Mouse (Mus musculus) forebrain, embryonic 14.5 days (tissue): ENCODE measurements around the gene Fcho1. TPM values are rescaled to one million over a fixed set of nuclear protein-coding genes. Genes with fewer than 3 reads are reported as not detected.

ENCODE experiments used
- ATAC-seq: fragments of 200-750 bp; cut with Nextera tagmentation; 2 replicates; pipeline ENCODE4 v1.8.0; 2017; ENCODE audit warnings: mild to moderate bottlenecking, moderate library complexity
- DNase-seq: peaks from one replicate; pipeline ENCODE4 v3.0.0-alpha.2; 2015; ENCODE audit warnings: low spot score
- H3K27ac ChIP-seq: fragments of 300-500 bp; sonication (generic); 2 replicates; pipeline ENCODE4 v1.5.1; 2014; ENCODE audit warnings: low read depth, mild to moderate bottlenecking, control low read depth, low read length, moderate library complexity
- H3K27me3 ChIP-seq: fragments of 300-500 bp; sonication (generic); replicated peaks from 2 replicates; pipeline ENCODE4 v1.6.1; 2014; ENCODE audit warnings: low read length, control low read depth, mixed read lengths; ENCODE audit not compliant: control insufficient read depth, insufficient read depth
- H3K36me3 ChIP-seq: fragments of 300-500 bp; sonication (generic); 2 replicates; pipeline ENCODE4 v1.6.1; 2014; ENCODE audit warnings: low read length, control low read depth; ENCODE audit not compliant: control insufficient read depth, insufficient read depth
- H3K4me1 ChIP-seq: fragments of 300-500 bp; sonication (generic); 2 replicates; pipeline ENCODE4 v1.6.1; 2014; ENCODE audit warnings: antibody characterized with exemption, low read length, control low read depth; ENCODE audit not compliant: control insufficient read depth, insufficient read depth
- H3K4me2 ChIP-seq: fragments of 300-500 bp; sonication (generic); 2 replicates; pipeline ENCODE4 v1.6.1; 2014; ENCODE audit warnings: mild to moderate bottlenecking, control low read depth, low read length
- H3K4me3 ChIP-seq: fragments of 300-500 bp; sonication (generic); 2 replicates; pipeline ENCODE4 v1.5.1; 2014; ENCODE audit warnings: low read depth, low read length, control low read depth
- H3K9ac ChIP-seq: fragments of 300-500 bp; sonication (generic); 2 replicates; pipeline ENCODE4 v1.6.1; 2014; ENCODE audit warnings: mild to moderate bottlenecking, low read length, control low read depth, moderate library complexity
- H3K9me3 ChIP-seq: fragments of 300-500 bp; sonication (generic); replicated peaks from 2 replicates; pipeline ENCODE4 v1.6.1; 2016; ENCODE audit warnings: low read length, control low read depth, mixed read lengths; ENCODE audit not compliant: control insufficient read depth
- WGBS: fragments of 180-500 bp; shearing (Covaris S2); extraction: QIAGEN DNeasy Blood & Tissue Kit; methylation state at CpG from one replicate; pipeline ENCODE4 v1.1.7; 2014; 5-methylcytosine and 5-hydroxymethylcytosine counted together
- polyA plus RNA-seq: library from polyadenylated mRNA; unstranded; fragments of >200 nt; fragmentation: Nextera tagmentation; extraction: Ambion mirVana; gene quantifications from 2 replicates; pipeline ENCODE4 v1.2.1, GENCODE M21; 2014

Fcho1 gene
- polyA plus RNA-seq, 1 experiment from 2014 or later: 38.6 TPM

- Histone ChIP-seq H3K4me2 (peak overlapping the region; percentile 84), H3K36me3 (no peaks in the 10 kb centered on the region), H3K9ac (peak overlapping the region; percentile 84), H3K9me3 (no peaks in the 10 kb centered on the region), H3K4me1 (peaks cover 29% of the 10 kb centered on the region), H3K27me3 (no peaks in the 10 kb centered on the region), H3K27ac (no peak overlapping the region), H3K4me3 (peak overlapping the region; percentile 67)
- WGBS: 68% methylated on average over 4 of the region's 4 CpGs
- DNase-seq (no peak), ATAC-seq (no peak)
These were observed 1.1 kb downstream of the Fcho1 start for GRCm38 (mm10) chr8:71724389-71724788.

- H3K36me3 ChIP-seq: no peaks in the 10 kb centered on the region
- H3K4me1 ChIP-seq: peaks cover 40% of the 10 kb centered on the region
- H3K9ac ChIP-seq: no peak overlapping the region
- no peaks in the 10 kb centered on the region for H3K27me3 ChIP-seq
- no peak overlapping the region for H3K27ac ChIP-seq
- no peak overlapping the region for H3K4me3 ChIP-seq
- WGBS: 74% methylated on average over 14 of the region's 14 CpGs
- no peaks in the 10 kb centered on the region for H3K9me3 ChIP-seq
- no peak for DNase-seq
- no peak overlapping the region for H3K4me2 ChIP-seq
- ATAC-seq: no peak
These were observed 2.4 kb downstream of the Fcho1 start for GRCm38 (mm10) chr8:71723047-71723551.

- H3K27ac ChIP-seq: peak overlapping the region; percentile 84
- 24% methylated on average over 7 of the region's 7 CpGs for WGBS
These were observed 5.5 kb downstream of the Fcho1 start for GRCm38 (mm10) chr8:71719928-71720457.

GRCm38 (mm10) chr8:71719218-71719617 is 6.3 kb downstream of the Fcho1 start:
- Histone ChIP-seq H3K4me3 (no peak overlapping the region), H3K4me2 (0 out of 2 replicates have a peak overlapping the region, but pooled peaks have one; percentile 38), H3K27me3 (no peaks in the 10 kb centered on the region), H3K27ac (peak overlapping the region; percentile 84), H3K9ac (peak overlapping the region; percentile 25; the same call in 1 of the 2 replicates), H3K9me3 (no peaks in the 10 kb centered on the region), H3K4me1 (peaks cover 33% of the 10 kb centered on the region), H3K36me3 (peaks cover 33% of the 10 kb centered on the region)
- DNase-seq: peak; percentile 83
- peak; percentile 65 for ATAC-seq
- WGBS: 23% methylated on average over 4 of the region's 4 CpGs

More at GRCm38 (mm10) chr8:71719928-71720457, 5.5 kb downstream of the Fcho1 start:
- 0 out of 2 replicates have a peak overlapping the region, but pooled peaks have one; percentile 5 for H3K4me3 ChIP-seq
- H3K36me3 ChIP-seq: peaks cover 26% of the 10 kb centered on the region
- H3K27me3 ChIP-seq: no peaks in the 10 kb centered on the region
- ATAC-seq: peak; percentile 87
- no peaks in the 10 kb centered on the region for H3K9me3 ChIP-seq
- DNase-seq: peak; percentile 97
- peak overlapping the region; percentile 38 for H3K4me2 ChIP-seq
- H3K4me1 ChIP-seq: peaks cover 39% of the 10 kb centered on the region
- H3K9ac ChIP-seq: peak overlapping the region; percentile 32; the same call in 1 of the 2 replicates

GRCm38 (mm10) chr8:71718252-71718651 is 7.3 kb downstream of the Fcho1 start:
- DNase-seq: no peak
- no peak for ATAC-seq
- H3K27me3 ChIP-seq: no peaks in the 10 kb centered on the region
- H3K9me3 ChIP-seq: no peaks in the 10 kb centered on the region
- no peak overlapping the region for H3K9ac ChIP-seq
- H3K27ac ChIP-seq: peak overlapping the region; percentile 84; the same call in 1 of the 2 replicates
- WGBS: 32% methylated on average over 3 of the region's 3 CpGs
- H3K4me3 ChIP-seq: no peak overlapping the region
- peaks cover 33% of the 10 kb centered on the region for H3K4me1 ChIP-seq
- peaks cover 39% of the 10 kb centered on the region for H3K36me3 ChIP-seq
- no peak overlapping the region for H3K4me2 ChIP-seq

GRCm38 (mm10) chr8:71717096-71717495 is 8.4 kb downstream of the Fcho1 start:
- Histone ChIP-seq H3K27ac (no peak overlapping the region), H3K27me3 (no peaks in the 10 kb centered on the region), H3K4me1 (peaks cover 33% of the 10 kb centered on the region), H3K9ac (no peak overlapping the region), H3K4me3 (no peak overlapping the region), H3K9me3 (no peaks in the 10 kb centered on the region), H3K36me3 (peaks cover 46% of the 10 kb centered on the region), H3K4me2 (no peak overlapping the region)
- ATAC-seq: no peak
- DNase-seq: no peak
- 88% methylated on average over 12 of the region's 12 CpGs for WGBS

GRCm38 (mm10) chr8:71716561-71717053 is 8.9 kb downstream of the Fcho1 start:
- no peak overlapping the region for H3K4me3 ChIP-seq
- no peak for DNase-seq
- ATAC-seq: no peak
- H3K36me3 ChIP-seq: peaks cover 51% of the 10 kb centered on the region
- H3K9me3 ChIP-seq: no peaks in the 10 kb centered on the region
- H3K4me1 ChIP-seq: peaks cover 33% of the 10 kb centered on the region
- H3K27ac ChIP-seq: no peak overlapping the region
- no peak overlapping the region for H3K9ac ChIP-seq
- no peak overlapping the region for H3K4me2 ChIP-seq
- H3K27me3 ChIP-seq: no peaks in the 10 kb centered on the region
- WGBS: 92% methylated on average over 13 of the region's 13 CpGs

- 70% methylated on average over 8 of the region's 8 CpGs for WGBS
- no peaks in the 10 kb centered on the region for H3K9me3 ChIP-seq
- peaks cover 60% of the 10 kb centered on the region for H3K36me3 ChIP-seq
- no peak for ATAC-seq
- peaks cover 22% of the 10 kb centered on the region for H3K4me1 ChIP-seq
- H3K27ac ChIP-seq: no peak overlapping the region
- H3K4me2 ChIP-seq: no peak overlapping the region
- H3K27me3 ChIP-seq: no peaks in the 10 kb centered on the region
- H3K4me3 ChIP-seq: no peak overlapping the region
- no peak overlapping the region for H3K9ac ChIP-seq
- no peak for DNase-seq
These were observed 10.0 kb downstream of the Fcho1 start for GRCm38 (mm10) chr8:71715531-71715930.

- Histone ChIP-seq H3K36me3 (peaks cover 47% of the 10 kb centered on the region), H3K4me2 (no peak overlapping the region), H3K27ac (no peak overlapping the region), H3K9ac (no peak overlapping the region), H3K9me3 (no peaks in the 10 kb centered on the region), H3K4me1 (no peaks in the 10 kb centered on the region), H3K4me3 (no peak overlapping the region), H3K27me3 (0 out of 2 replicates have a peak, but pooled peaks cover 4% of the 10 kb centered on the region)
- WGBS: 78% methylated on average over 2 of the region's 2 CpGs
- no peak for ATAC-seq
- no peak for DNase-seq
These were observed 13.9 kb downstream of the Fcho1 start for GRCm38 (mm10) chr8:71711574-71711973.
